Mouse (Mus musculus) stomach, postnatal 0 days (tissue): ENCODE results near the gene Btbd9. TPM values are rescaled to one million over a fixed set of nuclear protein-coding genes. Genes with fewer than 3 reads are reported as not detected.

Experiments
- ATAC-seq: fragments of 200-750 bp; cut with Nextera tagmentation; 2 replicates; pipeline ENCODE4 v1.8.0; 2017; ENCODE audit not compliant: low FRiP score, low TSS enrichment
- DNase-seq: peaks from one replicate; pipeline ENCODE4 v3.0.0-alpha.2; 2016; ENCODE audit warnings: low spot score
- H3K27ac ChIP-seq: fragments of 300-500 bp; sonication (generic); replicated peaks from 2 replicates; pipeline ENCODE4 v1.5.1; 2014; ENCODE audit warnings: mild to moderate bottlenecking, control low read depth
- H3K27me3 ChIP-seq: fragments of 300-500 bp; sonication (generic); 2 replicates; pipeline ENCODE4 v1.6.1; 2014; ENCODE audit warnings: low read length; ENCODE audit not compliant: control insufficient read depth, insufficient read depth
- H3K36me3 ChIP-seq: fragments of 300-500 bp; sonication (generic); 2 replicates; pipeline ENCODE4 v1.6.1; 2014; ENCODE audit warnings: low read length, mixed read lengths; ENCODE audit not compliant: control insufficient read depth, insufficient read depth
- H3K4me1 ChIP-seq: fragments of 300-500 bp; sonication (generic); replicated peaks from 2 replicates; pipeline ENCODE4 v1.6.1; 2014; ENCODE audit warnings: antibody characterized with exemption; ENCODE audit not compliant: control insufficient read depth, insufficient read depth
- H3K4me2 ChIP-seq: fragments of 300-500 bp; sonication (generic); replicated peaks from 2 replicates; pipeline ENCODE4 v1.6.1; 2014; ENCODE audit warnings: low read depth, mild to moderate bottlenecking, control low read depth, moderate library complexity
- H3K4me3 ChIP-seq: fragments of 300-500 bp; sonication (generic); 2 replicates; pipeline ENCODE4 v1.5.1; 2014; ENCODE audit warnings: low read depth, low read length, control low read depth
- H3K9ac ChIP-seq: fragments of 300-500 bp; sonication (generic); 2 replicates; pipeline ENCODE4 v1.6.1; 2014; ENCODE audit warnings: mild to moderate bottlenecking, low read length, control low read depth, mixed read lengths
- H3K9me3 ChIP-seq: fragments of 300-500 bp; sonication (generic); 2 replicates; pipeline ENCODE4 v1.6.1; 2016; ENCODE audit warnings: low read length; ENCODE audit not compliant: control insufficient read depth
- CTCF ChIP-seq: IDR thresholded peaks from 2 replicates; pipeline ENCODE4 v1.5.1; 2016; ENCODE audit warnings: antibody characterized with exemption, low read depth, mild to moderate bottlenecking, moderate library complexity
- EP300 ChIP-seq: optimal IDR thresholded peaks from 2 replicates; pipeline ENCODE3; 2016; ENCODE audit warnings: antibody characterized with exemption
- WGBS: fragments of 180-500 bp; shearing (Covaris S2); extraction: QIAGEN DNeasy Blood & Tissue Kit; methylation state at CpG from one replicate; pipeline ENCODE4 v1.1.7; 2014; 5-methylcytosine and 5-hydroxymethylcytosine counted together
- polyA plus RNA-seq: library from polyadenylated mRNA; unstranded; fragments of >200 nt; fragmentation: Nextera tagmentation; extraction: Ambion mirVana; gene quantifications from 2 replicates; pipeline ENCODE4 v1.2.1, GENCODE M21; 2015

The Btbd9 gene
- polyA plus RNA-seq, 1 experiment from 2014 or later = 34.6 TPM

DNA sequence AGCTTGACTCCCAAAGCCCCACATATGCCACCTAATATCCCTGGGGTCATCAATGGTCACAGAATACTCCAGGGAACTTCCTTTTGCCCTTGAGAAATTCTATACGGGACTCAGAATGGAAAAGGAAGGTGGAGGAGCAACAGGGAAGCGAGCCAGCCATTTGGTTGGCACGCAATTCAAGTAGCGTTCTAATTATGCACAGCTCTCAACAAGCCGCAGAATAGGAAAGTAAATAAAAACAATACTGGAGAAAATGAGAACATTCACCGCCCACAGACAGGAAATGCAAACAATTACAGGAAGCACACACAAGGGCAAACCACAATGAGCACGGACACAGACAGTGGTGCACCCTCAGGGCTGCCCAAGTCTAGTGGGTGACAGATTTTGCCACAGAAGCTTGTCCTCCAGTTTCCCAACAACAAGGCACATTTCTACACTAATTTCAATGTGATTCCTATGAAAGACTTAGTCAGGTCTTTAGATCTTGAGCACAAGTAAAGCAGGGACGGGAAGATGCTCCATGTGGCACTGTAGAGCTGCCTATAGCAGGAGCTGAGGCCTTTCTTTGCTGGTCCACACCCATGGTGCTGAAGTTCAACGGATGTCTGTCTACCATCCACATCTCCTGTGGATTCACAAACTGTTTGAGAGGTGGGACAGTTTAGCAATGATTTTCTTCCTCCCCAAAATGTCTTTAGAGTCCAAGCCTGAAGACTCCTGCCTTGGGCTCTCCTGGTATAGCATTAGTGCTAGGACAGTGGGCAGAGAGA lies 232.4 kb downstream of the Btbd9 start:
- Histone ChIP-seq H3K4me3 (no peak overlapping the region), H3K36me3 (no peaks in the 10 kb centered on the region), H3K9ac (no peak overlapping the region), H3K4me1 (no peaks in the 10 kb centered on the region; the same call in 1 of the 2 replicates), H3K9me3 (no peaks in the 10 kb centered on the region), H3K27ac (no peak overlapping the region), H3K27me3 (no peaks in the 10 kb centered on the region), H3K4me2 (no peak overlapping the region)
- whole genome bisulfite sequencing = 77% methylated on average over 9 of the region's 9 CpGs
- DNase-seq (no peak), ATAC-seq (no peak)
- no peak for TF ChIP-seq CTCF
- no peak for TF ChIP-seq EP300

DNA sequence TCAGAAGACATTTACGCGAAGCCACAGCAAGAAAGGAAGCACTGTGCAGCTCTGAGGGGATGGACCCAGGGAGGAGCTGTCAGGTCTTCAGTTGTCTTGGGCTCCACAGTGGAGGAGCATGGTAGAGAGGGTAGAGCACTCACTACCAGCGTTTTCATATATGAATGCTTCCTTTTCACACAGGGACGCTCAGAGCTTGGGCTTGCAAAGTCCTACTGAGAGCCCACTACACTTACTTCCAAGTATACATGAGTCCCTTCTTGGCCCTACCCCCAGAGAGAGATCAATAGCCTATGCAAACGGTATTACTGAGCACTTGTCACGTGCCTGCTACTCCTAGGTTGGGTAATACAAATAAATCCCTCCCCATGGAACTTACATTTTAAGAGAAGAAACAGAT lies 234.7 kb downstream of the Btbd9 start:
- WGBS = 82% methylated on average over 6 of the region's 6 CpGs

DNA sequence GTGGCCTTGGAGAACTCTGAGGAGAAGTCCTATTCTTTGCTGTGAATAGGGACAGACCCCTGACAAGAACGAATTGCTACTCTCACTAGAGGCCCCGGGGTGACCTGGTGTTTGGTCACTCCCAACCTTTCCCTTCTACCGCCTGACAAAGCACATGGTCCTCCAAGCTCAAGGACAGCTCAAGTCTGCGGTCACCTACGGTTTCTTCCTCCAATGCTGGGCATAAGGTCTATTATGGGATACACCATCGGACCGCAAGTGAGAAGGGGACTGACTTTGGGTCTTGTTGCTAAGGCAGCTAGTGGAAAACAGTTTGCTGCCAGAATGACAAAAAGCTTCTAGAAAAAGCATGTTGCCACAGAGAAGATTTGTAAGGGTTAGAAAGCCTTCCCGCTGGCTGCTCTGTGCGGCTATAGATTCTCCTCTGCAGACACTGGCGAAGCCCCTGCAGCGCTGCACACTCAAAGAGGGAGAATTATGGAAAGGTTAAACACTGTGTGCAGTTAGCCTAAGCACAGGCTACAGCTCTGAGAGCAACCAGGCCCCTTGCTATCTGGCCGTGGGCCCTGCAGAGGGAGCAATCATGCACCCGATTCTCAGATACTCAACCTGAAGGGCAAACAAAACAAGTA lies 235.7 kb downstream of the Btbd9 start:
- Histone ChIP-seq H3K27ac (no peak overlapping the region), H3K9me3 (no peaks in the 10 kb centered on the region), H3K36me3 (no peaks in the 10 kb centered on the region), H3K4me1 (no peaks in the 10 kb centered on the region; the same call in 1 of the 2 replicates), H3K9ac (no peak overlapping the region), H3K4me2 (no peak overlapping the region), H3K4me3 (no peak overlapping the region), H3K27me3 (no peaks in the 10 kb centered on the region)
- TF ChIP-seq CTCF (peak; percentile 31), EP300 (no peak)
- 61% methylated on average over 13 of the region's 13 CpGs for WGBS
- ATAC-seq (no peak), DNase-seq (no peak)

More for the DNA sequence above, 234.7 kb downstream of the Btbd9 start:
- ATAC-seq = no peak
- Histone ChIP-seq H3K9ac (no peak overlapping the region), H3K4me3 (no peak overlapping the region), H3K27ac (no peak overlapping the region), H3K27me3 (no peaks in the 10 kb centered on the region), H3K36me3 (no peaks in the 10 kb centered on the region), H3K4me1 (no peaks in the 10 kb centered on the region; the same call in 1 of the 2 replicates), H3K4me2 (no peak overlapping the region), H3K9me3 (no peaks in the 10 kb centered on the region)
- no peak for TF ChIP-seq CTCF
- no peak for TF ChIP-seq EP300
- no peak for DNase-seq

DNA sequence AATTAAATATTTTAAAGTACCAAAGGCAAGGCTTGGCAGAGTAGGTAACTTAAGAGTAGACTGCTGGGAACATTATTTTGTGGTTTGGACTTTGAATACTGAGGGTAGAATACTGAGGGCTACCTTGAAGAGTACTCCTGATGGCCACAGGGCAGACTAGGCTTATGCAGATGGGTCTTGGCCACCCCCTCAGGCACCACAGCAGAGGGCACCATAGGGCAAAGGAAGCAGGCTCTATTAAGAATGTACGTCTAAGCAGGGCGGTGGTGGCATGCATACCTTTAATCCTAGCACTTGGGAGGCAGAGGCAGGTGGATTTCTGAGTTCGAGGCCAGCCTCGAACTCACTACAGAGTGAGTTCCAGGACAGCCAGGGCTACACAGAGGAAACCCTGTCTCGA lies 237.0 kb downstream of the Btbd9 start:
- Histone ChIP-seq H3K9me3 (no peaks in the 10 kb centered on the region), H3K36me3 (no peaks in the 10 kb centered on the region), H3K27ac (no peak overlapping the region), H3K9ac (no peak overlapping the region), H3K27me3 (no peaks in the 10 kb centered on the region), H3K4me1 (no peaks in the 10 kb centered on the region; the same call in 1 of the 2 replicates), H3K4me2 (no peak overlapping the region), H3K4me3 (no peak overlapping the region)
- WGBS = 92% methylated on average over 5 of the region's 5 CpGs
- DNase-seq (no peak), ATAC-seq (no peak)
- no peak for TF ChIP-seq EP300
- TF ChIP-seq CTCF = 0 out of 2 replicates have a peak, but pooled peaks have one; percentile 10

DNA sequence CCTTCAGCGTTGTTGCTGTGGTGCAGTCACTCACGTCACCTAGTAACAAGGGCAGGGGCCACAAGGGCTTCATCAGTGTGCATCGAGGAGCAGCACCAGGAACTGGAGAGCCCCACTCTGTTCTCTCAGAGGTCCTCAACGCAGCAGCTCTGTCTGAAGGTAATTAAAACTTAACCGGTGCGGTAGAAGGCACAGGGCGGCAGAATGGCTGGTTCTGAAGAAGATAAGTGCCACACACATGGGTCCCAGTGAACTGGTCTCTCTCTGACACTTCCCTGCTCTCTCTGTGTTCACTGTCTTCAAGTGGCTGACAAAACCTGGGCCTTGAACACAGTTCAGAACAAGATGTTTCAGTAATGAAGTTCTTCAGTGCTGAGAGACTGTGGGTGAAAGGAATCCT lies 239.5 kb downstream of the Btbd9 start:
- no peak overlapping the region for H3K27ac ChIP-seq
- DNase-seq = no peak
- no peaks in the 10 kb centered on the region; the same call in 1 of the 2 replicates for H3K4me1 ChIP-seq
- no peak for TF ChIP-seq EP300
- TF ChIP-seq CTCF = no peak
- H3K4me3 ChIP-seq = no peak overlapping the region
- no peak overlapping the region for H3K9ac ChIP-seq
- H3K27me3 ChIP-seq = no peaks in the 10 kb centered on the region
- 67% methylated on average over 7 of the region's 7 CpGs for WGBS
- no peak overlapping the region for H3K4me2 ChIP-seq
- H3K9me3 ChIP-seq = no peaks in the 10 kb centered on the region
- ATAC-seq = no peak
- no peaks in the 10 kb centered on the region for H3K36me3 ChIP-seq

DNA sequence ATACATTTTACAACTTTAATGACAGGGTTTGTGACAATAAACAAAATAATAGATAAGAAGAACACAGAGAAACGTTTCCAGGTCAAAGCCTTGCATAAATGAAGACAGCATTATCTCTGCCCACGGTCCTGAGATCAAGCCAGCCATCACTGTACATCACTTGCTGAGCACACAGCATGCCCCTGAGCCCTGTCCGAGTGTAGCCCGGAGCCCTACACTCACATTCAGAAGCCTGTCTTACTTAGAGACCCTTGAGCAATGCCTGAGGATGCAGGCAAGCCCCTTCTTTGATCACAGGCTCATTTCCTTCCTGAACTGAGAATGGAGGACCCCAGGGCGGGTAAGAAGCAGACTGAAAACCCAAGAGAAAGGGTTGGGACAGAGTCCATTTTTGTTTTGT lies 240.0 kb downstream of the Btbd9 start:
- ATAC-seq (no peak), DNase-seq (no peak)
- H3K27ac ChIP-seq = no peak overlapping the region
- no peak overlapping the region for H3K4me3 ChIP-seq
- H3K27me3 ChIP-seq = no peaks in the 10 kb centered on the region
- no peak overlapping the region for H3K9ac ChIP-seq
- H3K4me2 ChIP-seq = no peak overlapping the region
- TF ChIP-seq EP300 = no peak
- TF ChIP-seq CTCF = no peak
- H3K4me1 ChIP-seq = no peaks in the 10 kb centered on the region; the same call in 1 of the 2 replicates
- 53% methylated on average over 5 of the region's 5 CpGs for WGBS
- H3K36me3 ChIP-seq = no peaks in the 10 kb centered on the region
- no peaks in the 10 kb centered on the region for H3K9me3 ChIP-seq
